Mouse (Mus musculus) C2C12 (cell line): ENCODE measurements around the gene B4gat1. TPM values are rescaled to one million over a fixed set of nuclear protein-coding genes. Genes with fewer than 3 reads are reported as not detected.

Experiments used
- H3K27me3 ChIP-seq: one replicate; pipeline ENCODE4 v1.6.1; 2011; ENCODE audit not compliant: control insufficient read depth, insufficient read depth, insufficient read length
- H3K36me3 ChIP-seq: one replicate; pipeline ENCODE4 v1.6.1; 2011; ENCODE audit not compliant: control insufficient read depth, insufficient read depth
- H3K4me3 ChIP-seq: one replicate; pipeline ENCODE4 v1.5.1; 2011; ENCODE audit warnings: mild to moderate bottlenecking, control low read depth; ENCODE audit not compliant: poor library complexity, insufficient read depth, severe bottlenecking
- H3K79me2 ChIP-seq: one replicate; pipeline ENCODE4 v1.6.1; 2011; ENCODE audit not compliant: control insufficient read depth, insufficient read depth
- H3K79me3 ChIP-seq: one replicate; pipeline ENCODE4 v1.6.1; 2011; ENCODE audit warnings: low read depth, control low read depth
- H3ac ChIP-seq: one replicate; pipeline ENCODE3; 2011; ENCODE audit warnings: low read depth; ENCODE audit not compliant: control insufficient read depth, insufficient read length
- CEBPB ChIP-seq: IDR thresholded peaks from one replicate; pipeline ENCODE4 v1.6.1; 2011; ENCODE audit warnings: low read depth, mild to moderate bottlenecking, control low read depth, moderate library complexity
- CTCF ChIP-seq: IDR thresholded peaks from one replicate; pipeline ENCODE4 v1.5.1; 2011; ENCODE audit not compliant: control insufficient read depth, insufficient read depth, insufficient read length
- FOSL1 ChIP-seq: IDR thresholded peaks from one replicate; pipeline ENCODE4 v1.8.0; 2011; ENCODE audit warnings: mild to moderate bottlenecking, low read length; ENCODE audit not compliant: poor library complexity, insufficient read depth, severe bottlenecking
- MAX ChIP-seq: IDR thresholded peaks from one replicate; pipeline ENCODE4 v1.6.1; 2011; ENCODE audit warnings: mild to moderate bottlenecking, control low read depth
- MYOD1 ChIP-seq: IDR thresholded peaks from one replicate; pipeline ENCODE4 v1.6.1; 2011; ENCODE audit warnings: low read depth; ENCODE audit not compliant: control insufficient read depth, insufficient read length
- MYOG ChIP-seq: IDR thresholded peaks from one replicate; pipeline ENCODE4 v1.6.1; 2011; ENCODE audit not compliant: control insufficient read depth, insufficient read length; ENCODE audit errors: extremely low read depth
- USF1 ChIP-seq: IDR thresholded peaks from one replicate; pipeline ENCODE4 v1.6.1; 2011; ENCODE audit warnings: low read depth, mild to moderate bottlenecking, control low read depth, moderate library complexity
- polyA plus RNA-seq: library from polyadenylated mRNA; unstranded; fragments of >200 nt; fragmentation: generic; extraction: Trizol; gene quantifications from one replicate; pipeline ENCODE4 v1.2.1, GENCODE M21; 2012; ENCODE audit warnings: missing spikeins

B4gat1 gene
- polyA plus RNA-seq, 1 experiment: 28.1 TPM

DNA sequence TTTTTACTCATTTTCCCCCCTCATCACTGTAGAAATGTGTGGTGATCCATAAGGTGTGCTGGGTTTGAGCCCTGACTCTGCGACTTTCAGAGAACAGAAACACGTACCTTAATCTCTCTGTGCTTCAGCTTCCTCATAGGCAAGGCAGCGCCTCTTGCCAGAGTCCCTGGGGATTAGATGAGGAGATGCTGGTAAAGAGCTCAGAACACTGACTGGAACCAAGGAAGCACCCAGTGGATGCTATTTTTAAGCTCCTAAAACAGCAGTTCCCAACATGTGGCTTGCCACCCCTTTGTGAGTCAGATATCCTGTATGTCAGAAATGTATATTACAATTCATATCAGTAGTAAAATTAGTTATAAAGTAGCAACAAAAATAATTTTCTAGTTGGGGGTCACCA, 20.4 kb upstream of the B4gat1 start:
- Histone ChIP-seq H3K27me3 (no peaks in the 10 kb centered on the region), H3ac (peak overlapping the region; percentile 40)

DNA sequence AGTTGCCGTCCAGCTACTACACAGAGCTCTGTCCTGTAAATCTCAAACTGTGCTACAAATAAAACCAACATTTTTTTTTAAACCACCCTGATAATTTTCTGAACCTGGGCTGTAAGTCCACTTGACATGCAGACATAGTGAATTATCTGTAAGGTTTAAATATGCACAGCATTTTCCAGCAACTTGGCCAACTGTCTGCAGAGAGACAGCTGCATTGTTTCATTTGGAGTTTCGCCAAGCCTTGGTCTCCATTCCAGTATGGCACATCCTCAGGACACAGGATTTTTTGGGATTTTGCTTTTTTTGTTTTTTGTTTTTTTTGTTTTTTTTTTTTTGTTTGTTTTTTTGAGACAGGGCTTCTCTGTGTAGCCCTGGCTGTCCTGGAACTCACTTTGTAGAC, 17.2 kb upstream of the B4gat1 start:
- peaks cover 8% of the 10 kb centered on the region for H3K79me3 ChIP-seq
- H3K27me3 ChIP-seq: no peaks in the 10 kb centered on the region
- no peaks in the 10 kb centered on the region for H3K36me3 ChIP-seq
- no peak for TF ChIP-seq FOSL1
- TF ChIP-seq MYOD1: peak; percentile 59
- H3K4me3 ChIP-seq: no peak overlapping the region
- no peak overlapping the region for H3ac ChIP-seq
- peaks cover 20% of the 10 kb centered on the region for H3K79me2 ChIP-seq

More for the DNA sequence above, 20.4 kb upstream of the B4gat1 start:
- peak; percentile 46 for TF ChIP-seq FOSL1
- TF ChIP-seq MYOD1: peak; percentile 39
- TF ChIP-seq MAX: no peak
- no peaks in the 10 kb centered on the region for H3K79me3 ChIP-seq
- no peaks in the 10 kb centered on the region for H3K36me3 ChIP-seq
- H3K4me3 ChIP-seq: no peak overlapping the region
- H3K79me2 ChIP-seq: no peaks in the 10 kb centered on the region

DNA sequence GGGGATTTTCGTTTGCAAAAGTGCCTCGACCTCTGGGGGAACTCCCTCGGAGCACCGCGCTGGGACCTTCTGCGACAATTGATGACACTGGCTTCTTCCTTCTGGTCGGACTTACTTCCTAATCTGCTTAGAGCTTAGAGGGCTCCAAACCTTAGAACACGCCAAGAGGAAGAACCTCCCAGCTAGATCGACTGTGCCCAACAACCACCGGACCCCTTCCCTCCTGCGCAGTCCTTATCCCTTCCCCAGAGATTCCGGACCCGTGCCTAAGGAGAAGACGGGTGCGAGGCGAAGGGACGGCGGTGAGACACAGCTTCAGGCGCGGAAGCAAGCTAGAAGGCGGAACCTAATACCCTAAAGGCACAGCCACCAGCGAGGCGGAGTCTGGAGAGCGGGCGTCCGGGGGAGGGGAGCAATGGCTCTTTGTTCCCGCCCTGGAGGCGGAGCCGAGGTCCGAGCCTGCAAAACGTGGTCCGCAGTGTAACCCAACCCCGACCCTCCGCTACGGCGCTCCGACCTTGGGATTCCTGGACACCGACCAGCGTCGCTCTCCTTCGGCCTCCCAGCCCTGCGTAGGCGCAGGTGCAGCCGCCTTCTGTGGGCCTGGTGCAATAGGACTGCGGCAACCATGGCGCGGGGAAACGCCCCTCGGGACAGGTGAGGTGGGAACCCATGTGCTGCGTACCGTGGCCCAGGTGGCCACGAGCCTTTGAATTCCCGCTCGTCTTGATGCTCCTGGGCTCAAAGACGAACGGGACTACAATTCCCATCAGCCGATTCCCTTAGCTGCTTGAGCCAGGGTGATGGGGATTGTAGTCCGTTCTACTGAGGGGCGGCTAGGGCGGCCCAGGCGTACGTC, 14.8 kb upstream of the B4gat1 start, which contains the start of gene Slc29a2:
Slc29a2 (plus strand) TSS at position 240 of the 859 bp plus-strand sequence.
- TF ChIP-seq FOSL1: no peak
- TF ChIP-seq MAX: peak; percentile 80
- Histone ChIP-seq H3K79me3 (peaks cover 9% of the 10 kb centered on the region), H3ac (peak within 1 kb of the TSS; percentile 81), H3K27me3 (no peaks in the 10 kb centered on the region), H3K36me3 (peaks cover 17% of the 10 kb centered on the region), H3K4me3 (peak within 1 kb of the TSS; percentile 52), H3K79me2 (peaks cover 20% of the 10 kb centered on the region)

DNA sequence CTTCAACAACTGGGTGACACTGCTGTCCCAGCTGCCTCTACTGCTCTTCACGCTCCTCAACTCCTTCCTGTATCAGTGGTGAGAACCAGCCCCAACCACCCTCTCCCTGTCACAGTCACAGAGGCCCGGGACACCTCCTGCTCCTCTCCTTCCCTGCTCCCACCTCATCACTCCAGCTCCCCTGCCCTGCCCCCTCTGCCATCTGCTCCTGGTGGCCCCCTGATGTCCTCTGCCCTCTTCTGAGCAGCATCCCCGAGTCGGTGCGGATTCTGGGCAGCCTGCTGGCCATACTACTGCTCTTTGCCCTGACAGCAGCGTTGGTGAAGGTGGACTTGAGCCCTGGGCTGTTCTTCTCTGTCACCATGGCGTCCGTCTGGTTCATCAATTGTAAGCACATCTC, 12.5 kb upstream of the B4gat1 start:
- H3K36me3 ChIP-seq: peaks cover 21% of the 10 kb centered on the region

DNA sequence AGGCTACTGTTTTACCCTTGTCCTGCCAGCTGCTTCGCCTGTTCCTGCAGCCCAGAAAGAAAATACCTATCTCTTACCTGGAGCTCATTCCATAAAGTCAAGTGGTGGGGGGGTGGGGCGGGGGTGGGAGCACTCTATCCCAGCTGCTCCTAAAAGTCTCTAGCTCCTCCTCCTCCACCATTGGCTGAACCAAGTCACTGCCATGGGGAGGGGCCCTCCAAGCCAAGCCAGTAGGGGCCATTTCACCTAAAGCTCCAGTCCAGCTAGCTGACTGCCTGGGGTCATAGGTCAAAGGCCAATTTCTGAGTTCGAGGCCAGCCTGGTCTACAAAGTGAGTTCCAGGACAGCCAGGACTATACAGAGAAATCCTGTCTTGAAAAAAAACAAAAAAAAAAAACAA, 5.9 kb upstream of the B4gat1 start:
- Histone ChIP-seq H3ac (no peak overlapping the region), H3K79me3 (no peaks in the 10 kb centered on the region), H3K27me3 (no peaks in the 10 kb centered on the region), H3K4me3 (no peak overlapping the region), H3K36me3 (peaks cover 16% of the 10 kb centered on the region), H3K79me2 (no peaks in the 10 kb centered on the region)
- no peak for TF ChIP-seq MAX

More for the DNA sequence above, 12.5 kb upstream of the B4gat1 start:
- peaks cover 9% of the 10 kb centered on the region for H3K79me3 ChIP-seq
- no peaks in the 10 kb centered on the region for H3K27me3 ChIP-seq
- no peak overlapping the region for H3ac ChIP-seq
- peaks cover 20% of the 10 kb centered on the region for H3K79me2 ChIP-seq
- no peak for TF ChIP-seq FOSL1
- TF ChIP-seq MAX: no peak
- no peak for TF ChIP-seq MYOD1
- no peak for TF ChIP-seq CEBPB
- no peak for TF ChIP-seq USF1
- TF ChIP-seq MYOG: no peak
- no peak for TF ChIP-seq CTCF
- H3K4me3 ChIP-seq: no peak overlapping the region

DNA sequence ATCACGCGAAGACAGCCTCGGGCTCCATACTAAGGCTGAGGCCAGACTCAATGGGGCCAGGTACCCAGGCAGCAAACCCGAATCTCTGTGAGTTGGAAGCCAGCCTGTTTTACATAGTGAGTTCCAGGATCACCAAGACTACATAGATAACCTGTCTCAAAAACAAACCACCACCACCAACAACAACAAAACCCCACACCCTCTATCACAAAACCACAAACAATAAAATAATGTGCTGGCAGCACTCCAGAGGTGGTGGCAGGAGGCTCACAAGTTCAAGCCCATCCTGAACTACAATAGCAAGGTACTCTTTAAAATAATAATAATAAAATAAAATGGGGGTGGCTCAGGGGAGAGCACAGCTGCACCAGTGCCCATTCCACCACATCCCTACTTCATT, 2.0 kb upstream of the B4gat1 start:
- Histone ChIP-seq H3K4me3 (no peak overlapping the region), H3ac (no peak overlapping the region), H3K27me3 (no peaks in the 10 kb centered on the region), H3K79me3 (peaks cover 8% of the 10 kb centered on the region), H3K36me3 (no peaks in the 10 kb centered on the region), H3K79me2 (peaks cover 26% of the 10 kb centered on the region)
- TF ChIP-seq FOSL1 (no peak), CEBPB (no peak), MYOD1 (no peak), USF1 (no peak), CTCF (no peak), MAX (no peak), MYOG (no peak)
